Mouse (Mus musculus): ENCODE data around the gene Gm10271. TPM values are rescaled to one million over a fixed set of nuclear protein-coding genes. Genes with fewer than 3 reads are reported as not detected.

Gm10271 gene
- polyA plus RNA-seq, 1 experiment from 2014 or later = not detected

- Histone ChIP-seq H3K4me3 (peak overlapping the region; percentile 90), H3K4me2 (peak overlapping the region; percentile 64), H3K9me3 (no peaks in the 10 kb centered on the region), H3K4me1 (replicated peaks) (peaks cover 22% of the 10 kb centered on the region), H3K36me3 (no peaks in the 10 kb centered on the region), H3K27ac (replicated peaks) (peak overlapping the region; percentile 90), H3K27me3 (no peaks in the 10 kb centered on the region), H3K9ac (peak overlapping the region; percentile 70)
- ATAC-seq (ENCODE audit: low FRiP score, low read depth) = peak; percentile 15; the same call in 1 of the 2 replicates
- under 1% methylated on average over 36 of the region's 44 CpGs for WGBS
These were observed 23.0 kb downstream of the Gm10271 start for GRCm38 (mm10) chr10:116949111-116950008.

GRCm38 (mm10) chr10:116948414-116948813 lies 24.0 kb downstream of the Gm10271 start:
- Histone ChIP-seq H3K4me1 (replicated peaks) (peaks cover 22% of the 10 kb centered on the region), H3K4me3 (peak overlapping the region; percentile 90), H3K9ac (no peak overlapping the region), H3K27me3 (no peaks in the 10 kb centered on the region), H3K4me2 (peak overlapping the region; percentile 64), H3K27ac (replicated peaks) (no peak overlapping the region), H3K36me3 (no peaks in the 10 kb centered on the region), H3K9me3 (no peaks in the 10 kb centered on the region)
- ATAC-seq (ENCODE audit: low FRiP score, low read depth) = no peak
- WGBS = 70% methylated on average over 9 of the region's 9 CpGs

- Histone ChIP-seq H3K36me3 (peaks cover 9% of the 10 kb centered on the region), H3K27ac (replicated peaks) (no peak overlapping the region), H3K27me3 (no peaks in the 10 kb centered on the region), H3K4me1 (replicated peaks) (peaks cover 19% of the 10 kb centered on the region), H3K9me3 (no peaks in the 10 kb centered on the region), H3K4me2 (no peak overlapping the region), H3K9ac (no peak overlapping the region), H3K4me3 (no peak overlapping the region)
- 68% methylated on average over 10 of the region's 10 CpGs for WGBS
- ATAC-seq (ENCODE audit: low FRiP score, low read depth) = no peak
These were observed 27.5 kb downstream of the Gm10271 start for GRCm38 (mm10) chr10:116944940-116945339.

GRCm38 (mm10) chr10:116944144-116944543 lies 28.3 kb downstream of the Gm10271 start:
- 90% methylated on average over 3 of the region's 3 CpGs for WGBS

GRCm38 (mm10) chr10:116943025-116943424 lies 29.4 kb downstream of the Gm10271 start:
- no peak overlapping the region for H3K4me3 ChIP-seq
- H3K9me3 ChIP-seq = no peaks in the 10 kb centered on the region
- no peak overlapping the region for H3K4me2 ChIP-seq
- ATAC-seq (ENCODE audit: low FRiP score, low read depth) = no peak
- H3K4me1 ChIP-seq (replicated peaks) = peaks cover 4% of the 10 kb centered on the region; the same call in 1 of the 2 replicates
- WGBS = 96% methylated on average over 6 of the region's 6 CpGs
- no peaks in the 10 kb centered on the region for H3K27me3 ChIP-seq
- no peak overlapping the region for H3K27ac ChIP-seq (replicated peaks)
- H3K9ac ChIP-seq = no peak overlapping the region
- peaks cover 21% of the 10 kb centered on the region for H3K36me3 ChIP-seq

More at GRCm38 (mm10) chr10:116944144-116944543, 28.3 kb downstream of the Gm10271 start:
- Histone ChIP-seq H3K27ac (replicated peaks) (no peak overlapping the region), H3K4me1 (replicated peaks) (peaks cover 15% of the 10 kb centered on the region), H3K9ac (no peak overlapping the region), H3K36me3 (peaks cover 10% of the 10 kb centered on the region), H3K4me3 (no peak overlapping the region), H3K4me2 (no peak overlapping the region), H3K9me3 (no peaks in the 10 kb centered on the region), H3K27me3 (no peaks in the 10 kb centered on the region)
- ATAC-seq (ENCODE audit: low FRiP score, low read depth) = no peak

- peaks cover 39% of the 10 kb centered on the region for H3K36me3 ChIP-seq
- ATAC-seq (ENCODE audit: low FRiP score, low read depth) = no peak
- no peak overlapping the region for H3K4me3 ChIP-seq
- no peak overlapping the region for H3K27ac ChIP-seq (replicated peaks)
- 70% methylated on average over 12 of the region's 12 CpGs for WGBS
- H3K4me2 ChIP-seq = no peak overlapping the region
- no peaks in the 10 kb centered on the region for H3K4me1 ChIP-seq (replicated peaks)
- no peak overlapping the region for H3K9ac ChIP-seq
- H3K27me3 ChIP-seq = no peaks in the 10 kb centered on the region
- no peaks in the 10 kb centered on the region for H3K9me3 ChIP-seq
These were observed 37.4 kb downstream of the Gm10271 start for GRCm38 (mm10) chr10:116935028-116935427.

GRCm38 (mm10) chr10:116933794-116934193 lies 38.6 kb downstream of the Gm10271 start:
- no peaks in the 10 kb centered on the region for H3K27me3 ChIP-seq
- peaks cover 34% of the 10 kb centered on the region for H3K36me3 ChIP-seq
- H3K9me3 ChIP-seq = no peaks in the 10 kb centered on the region
- no peak overlapping the region for H3K4me2 ChIP-seq
- no peak for ATAC-seq (ENCODE audit: low FRiP score, low read depth)
- WGBS = 93% methylated on average over 7 of the region's 7 CpGs
- no peak overlapping the region for H3K27ac ChIP-seq (replicated peaks)
- H3K4me1 ChIP-seq (replicated peaks) = no peaks in the 10 kb centered on the region
- H3K4me3 ChIP-seq = no peak overlapping the region
- no peak overlapping the region for H3K9ac ChIP-seq

GRCm38 (mm10) chr10:116932418-116932817 lies 40.0 kb downstream of the Gm10271 start:
- Histone ChIP-seq H3K4me1 (replicated peaks) (no peaks in the 10 kb centered on the region), H3K9ac (no peak overlapping the region), H3K9me3 (no peaks in the 10 kb centered on the region), H3K27ac (replicated peaks) (no peak overlapping the region), H3K4me2 (no peak overlapping the region), H3K36me3 (peaks cover 25% of the 10 kb centered on the region), H3K4me3 (no peak overlapping the region), H3K27me3 (no peaks in the 10 kb centered on the region)
- no peak for ATAC-seq (ENCODE audit: low FRiP score, low read depth)
- WGBS = 85% methylated on average over 13 of the region's 13 CpGs

GRCm38 (mm10) chr10:116931497-116932179 lies 40.8 kb downstream of the Gm10271 start:
- no peak overlapping the region for H3K9ac ChIP-seq
- no peak overlapping the region for H3K27ac ChIP-seq (replicated peaks)
- no peaks in the 10 kb centered on the region for H3K4me1 ChIP-seq (replicated peaks)
- peaks cover 24% of the 10 kb centered on the region for H3K36me3 ChIP-seq
- no peak for ATAC-seq (ENCODE audit: low FRiP score, low read depth)
- no peaks in the 10 kb centered on the region for H3K9me3 ChIP-seq
- no peaks in the 10 kb centered on the region for H3K27me3 ChIP-seq
- H3K4me3 ChIP-seq = no peak overlapping the region
- WGBS = 86% methylated on average over 15 of the region's 15 CpGs
- H3K4me2 ChIP-seq = no peak overlapping the region

- Histone ChIP-seq H3K4me2 (no peak overlapping the region), H3K4me1 (replicated peaks) (no peaks in the 10 kb centered on the region), H3K27me3 (no peaks in the 10 kb centered on the region), H3K9ac (no peak overlapping the region), H3K4me3 (no peak overlapping the region), H3K27ac (replicated peaks) (no peak overlapping the region), H3K9me3 (no peaks in the 10 kb centered on the region), H3K36me3 (peaks cover 19% of the 10 kb centered on the region; the same call in 1 of the 2 replicates)
- no peak for ATAC-seq (ENCODE audit: low FRiP score, low read depth)
- WGBS = 75% methylated on average over 6 of the region's 7 CpGs
These were observed 41.5 kb downstream of the Gm10271 start for GRCm38 (mm10) chr10:116930936-116931335.

- no peaks in the 10 kb centered on the region for H3K9me3 ChIP-seq
- H3K4me3 ChIP-seq = no peak overlapping the region
- no peak overlapping the region for H3K4me2 ChIP-seq
- WGBS = 84% methylated on average over 7 of the region's 7 CpGs
- no peak overlapping the region for H3K9ac ChIP-seq
- H3K27ac ChIP-seq (replicated peaks) = no peak overlapping the region
- no peak for ATAC-seq (ENCODE audit: low FRiP score, low read depth)
- peaks cover 24% of the 10 kb centered on the region; the same call in 1 of the 2 replicates for H3K36me3 ChIP-seq
- H3K4me1 ChIP-seq (replicated peaks) = no peaks in the 10 kb centered on the region
- no peaks in the 10 kb centered on the region for H3K27me3 ChIP-seq
These were observed 41.9 kb downstream of the Gm10271 start for GRCm38 (mm10) chr10:116930506-116930905.

GRCm38 (mm10) chr10:116928826-116929225 lies 43.6 kb downstream of the Gm10271 start:
- H3K27me3 ChIP-seq = no peaks in the 10 kb centered on the region
- no peaks in the 10 kb centered on the region for H3K4me1 ChIP-seq (replicated peaks)
- H3K36me3 ChIP-seq = peaks cover 30% of the 10 kb centered on the region; the same call in 1 of the 2 replicates
- 88% methylated on average over 3 of the region's 3 CpGs for WGBS
- H3K4me3 ChIP-seq = no peak overlapping the region
- H3K9me3 ChIP-seq = no peaks in the 10 kb centered on the region
- H3K4me2 ChIP-seq = no peak overlapping the region
- H3K9ac ChIP-seq = no peak overlapping the region
- no peak overlapping the region for H3K27ac ChIP-seq (replicated peaks)
- ATAC-seq (ENCODE audit: low FRiP score, low read depth) = no peak

All from hindbrain, embryonic 15.5 days (tissue).